Mouse (Mus musculus) CD4-positive, CD25-positive, alpha-beta regulatory T cell, adult 2 months (primary cell): ENCODE results near the gene Efemp2.

ENCODE experiments used
- DNase-seq: peaks from one replicate; pipeline ENCODE4 v3.0.0-alpha.2; 2012; ENCODE audit warnings: low read depth, low spot score

Efemp2 gene

DNA sequence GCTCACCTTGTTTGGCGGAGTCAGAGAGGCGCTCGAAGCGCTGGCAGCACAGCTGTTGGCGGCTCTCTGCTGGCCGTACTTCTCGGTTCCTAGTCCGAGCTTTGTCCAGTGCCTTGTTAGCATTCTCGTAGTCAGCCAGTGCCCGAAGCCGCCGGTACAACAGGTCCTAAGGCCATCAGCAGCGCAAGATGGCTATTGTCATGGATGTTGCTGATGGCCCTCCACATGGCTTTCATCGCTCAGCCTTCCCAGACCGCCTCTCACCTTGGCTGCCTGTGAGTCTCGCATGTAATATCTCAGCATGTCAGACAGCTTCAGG, 22.3 kb downstream of the Efemp2 start:
- DNase-seq: no peak

- DNase-seq: no peak
Observed at GRCm38 (mm10) chr19:5500330-5500875, 26.6 kb downstream of the Efemp2 start.

GRCm38 (mm10) chr19:5503687-5504086, 29.9 kb downstream of the Efemp2 start, which contains the start of gene 1700020D05Rik:
Gene 1700020D05Rik (minus strand): TSS chr19:5503787.
- DNase-seq: no peak

GRCm38 (mm10) chr19:5510031-5511026, 36.6 kb downstream of the Efemp2 start, which contains the start of gene Snx32:
Gene Snx32 (minus strand): TSS chr19:5510538.
- peak; percentile 97 for DNase-seq

DNA sequence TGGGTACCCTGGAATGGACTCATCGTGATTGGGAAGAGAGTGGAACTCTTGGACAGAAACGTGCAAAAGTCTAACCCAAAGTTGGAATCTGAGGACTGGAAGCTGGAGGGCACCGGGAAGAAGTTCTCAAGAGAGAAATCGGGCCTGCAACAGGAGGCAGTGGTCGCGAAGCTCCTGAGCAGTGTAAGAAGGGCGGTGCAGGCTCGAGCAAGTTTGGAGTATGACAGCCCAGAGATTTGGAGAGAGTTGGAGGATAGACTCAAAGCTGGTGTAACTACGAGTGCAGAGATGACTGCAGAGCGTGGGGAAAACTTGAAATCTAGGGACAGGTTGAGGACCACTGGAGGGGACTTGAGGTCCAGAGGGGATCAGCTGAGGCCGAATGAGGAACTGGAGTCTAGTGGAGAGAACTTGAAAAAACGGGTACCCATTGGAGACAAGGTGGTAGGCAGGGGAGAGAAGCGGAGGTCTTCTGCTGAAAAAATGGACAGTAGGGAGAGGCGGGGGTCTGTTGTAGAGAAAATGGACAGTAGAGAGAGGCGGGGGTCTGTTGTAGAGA, 37.4 kb downstream of the Efemp2 start:
- DNase-seq: peak; percentile 44

- DNase-seq: no peak
Observed at GRCm38 (mm10) chr19:5512091-5513004, 38.6 kb downstream of the Efemp2 start.

GRCm38 (mm10) chr19:5513005-5513349, 39.2 kb downstream of the Efemp2 start:
- DNase-seq: no peak

DNA sequence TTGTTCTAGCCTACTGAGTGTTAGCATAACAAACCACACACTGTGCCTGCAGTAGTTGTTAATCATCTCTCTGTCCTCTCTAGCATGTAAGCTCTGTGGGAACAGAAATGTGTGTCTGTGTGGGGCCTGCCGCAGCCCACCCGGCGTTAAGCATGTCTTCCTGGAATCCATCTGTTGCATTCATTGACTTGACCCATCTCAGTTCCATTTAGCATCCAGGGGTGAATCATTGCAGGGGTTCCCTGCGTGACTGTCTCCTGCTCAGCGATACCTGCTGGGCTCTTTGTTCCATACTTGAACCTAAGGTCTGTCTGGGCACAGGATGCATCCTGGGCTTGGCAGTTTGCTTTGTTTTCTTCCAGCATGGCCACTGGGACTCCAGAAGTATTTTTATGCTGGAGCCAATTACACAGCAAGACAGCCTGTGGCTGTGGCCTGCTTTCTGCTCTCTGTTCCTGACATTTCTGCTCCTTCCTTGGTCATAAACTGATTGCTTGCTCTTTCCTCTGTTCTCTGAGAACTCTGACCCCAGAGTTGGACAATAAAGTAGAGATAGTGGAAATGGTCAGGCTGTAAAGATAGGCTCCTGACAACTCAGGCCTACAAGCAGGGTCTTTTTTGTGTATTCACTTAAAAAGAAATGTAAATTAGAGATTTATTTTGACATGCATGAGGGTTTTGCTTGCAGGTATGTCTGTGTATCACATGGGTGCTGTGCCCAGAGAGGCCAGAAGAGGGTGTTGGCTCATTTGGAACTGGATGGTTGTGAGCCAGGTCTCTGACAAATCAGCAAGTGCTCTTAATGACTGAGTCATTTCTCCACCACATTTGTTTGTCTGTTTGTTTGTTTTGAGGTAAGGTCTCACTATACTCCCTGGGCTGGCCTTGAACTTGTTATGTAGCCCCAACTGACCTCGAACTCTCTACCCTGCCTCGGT, 42.4 kb downstream of the Efemp2 start:
- no peak for DNase-seq

- DNase-seq: no peak
Observed at GRCm38 (mm10) chr19:5516906-5517505, 43.3 kb downstream of the Efemp2 start.

DNA sequence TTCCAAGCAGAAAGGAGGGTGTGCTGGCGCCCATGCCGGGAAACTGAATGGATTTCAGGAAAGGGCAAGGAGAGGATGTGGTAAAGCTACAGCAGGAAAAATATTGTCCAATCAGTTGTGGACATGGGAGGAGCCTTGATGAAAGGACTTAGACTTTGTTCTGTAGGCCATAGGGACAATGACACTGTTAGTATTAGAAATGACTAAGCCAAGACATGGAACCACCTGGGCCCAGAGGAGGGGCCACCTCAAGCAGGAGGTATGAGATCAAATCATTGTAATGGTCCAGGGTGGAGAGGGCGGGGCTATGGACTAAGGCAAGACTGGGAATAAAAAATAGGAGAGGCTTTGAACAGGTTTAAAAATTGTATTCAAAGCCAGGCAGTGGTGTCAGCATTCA, 45.0 kb downstream of the Efemp2 start:
- no peak for DNase-seq

- DNase-seq: no peak
Observed at GRCm38 (mm10) chr19:5525204-5525603, 51.5 kb downstream of the Efemp2 start.

GRCm38 (mm10) chr19:5529325-5530137, 55.8 kb downstream of the Efemp2 start:
- peak; percentile 96 for DNase-seq

DNA sequence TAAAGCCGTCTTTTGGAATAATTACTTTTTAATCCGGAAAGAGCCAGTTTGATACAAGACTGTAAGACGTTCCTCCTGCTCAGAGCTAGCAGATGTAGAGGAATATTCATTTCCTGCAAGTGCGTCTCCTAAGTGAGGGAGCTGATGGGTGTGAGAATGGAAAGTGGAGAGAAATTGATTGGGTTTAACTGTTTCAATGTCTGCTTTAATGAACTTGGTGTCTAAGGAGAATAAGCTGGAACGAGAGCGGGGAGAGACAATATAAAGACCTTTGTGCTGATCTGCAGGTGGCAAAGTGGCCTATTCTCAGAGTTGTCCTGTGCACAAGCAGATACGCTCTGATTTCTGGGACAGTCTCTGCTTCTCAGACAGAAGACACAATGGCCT, 56.4 kb downstream of the Efemp2 start:
- DNase-seq: no peak
